Mouse (Mus musculus): ENCODE measurements around the gene Rasal2.

DNA sequence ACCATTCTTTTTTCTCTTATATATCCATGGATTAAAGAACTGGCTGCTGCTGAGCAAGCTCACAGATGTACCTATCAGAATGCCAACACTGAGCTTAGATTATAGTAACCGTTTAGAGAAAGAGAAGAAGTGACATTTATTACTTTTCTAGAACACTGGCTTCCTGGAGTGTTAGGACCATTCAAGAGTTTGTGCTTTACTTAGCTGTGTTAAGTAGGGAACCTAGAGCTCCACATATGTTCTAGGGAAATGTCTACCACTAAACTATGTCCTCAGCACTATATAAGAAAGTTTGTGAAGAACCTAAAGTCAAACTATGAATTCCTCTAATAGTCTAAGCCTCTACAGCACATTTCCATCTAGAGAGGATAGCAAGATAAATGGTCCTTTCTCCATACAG lies 262.3 kb downstream of the Rasal2 start:
- no peak for TF ChIP-seq CTCF (IDR thresholded peaks at IDR 0.05; ENCODE audit: control insufficient read depth, insufficient read depth, insufficient read length)
- TF ChIP-seq CEBPB (IDR thresholded peaks at IDR 0.05; ENCODE audit: low read depth): no peak
- TF ChIP-seq FOSL1 (IDR thresholded peaks at IDR 0.05; ENCODE audit: insufficient read depth, low read length, poor library complexity, severe bottlenecking): no peak
- TF ChIP-seq MAX (IDR thresholded peaks at IDR 0.05): no peak
- no peak for TF ChIP-seq USF1 (IDR thresholded peaks at IDR 0.05; ENCODE audit: low read depth)
- no peak for TF ChIP-seq MYOG (IDR thresholded peaks at IDR 0.05; ENCODE audit: control insufficient read depth, extremely low read depth, insufficient read length)
- no peak for TF ChIP-seq MYOD1 (IDR thresholded peaks at IDR 0.05; ENCODE audit: control insufficient read depth, insufficient read length, low read depth)
